Mouse (Mus musculus): ENCODE data around the gene Fignl1.

GRCm38 (mm10) chr11:11739054-11739453 lies 69.7 kb downstream of the Fignl1 start:
- TF ChIP-seq CTCF (IDR thresholded peaks at IDR 0.05; ENCODE audit: low read depth, low read length) (no peak), POLR2A (IDR thresholded peaks at IDR 0.05; ENCODE audit: borderline replicate concordance, low read depth, low read length) (no peak)

Measured in bone marrow macrophage, adult 2 months (primary cell).